Mouse (Mus musculus) monocyte, adult 2 months (primary cell): ENCODE data around the gene Slc3a1.

Experiments used
- DNase-seq, 2 experiments: peaks; one replicate each; pipeline ENCODE4 v3.0.0; 2022; ENCODE audit warnings: low spot score in 2 of 2, low read depth in 1 of 2

Gene Slc3a1

DNA sequence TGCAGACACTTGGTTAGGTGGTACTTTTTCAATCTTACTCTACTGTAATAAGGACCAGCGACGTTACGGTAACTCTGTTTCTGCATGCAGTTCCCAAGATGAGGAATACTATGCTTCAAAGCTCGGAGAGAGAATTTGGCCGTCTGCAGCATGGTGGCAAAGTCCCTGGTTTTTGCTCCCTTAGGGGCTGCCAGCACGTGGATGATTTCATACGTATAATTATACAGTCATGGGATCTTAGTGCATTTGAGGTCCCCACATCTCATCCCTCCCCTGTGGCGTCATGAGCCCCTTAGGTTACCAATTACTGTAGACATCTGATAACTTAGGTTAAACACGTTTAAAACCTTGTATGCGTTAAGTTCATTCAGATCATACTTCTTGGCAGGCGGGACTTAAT lies 60.2 kb downstream of the Slc3a1 start:
- DNase-seq = no peak

DNA sequence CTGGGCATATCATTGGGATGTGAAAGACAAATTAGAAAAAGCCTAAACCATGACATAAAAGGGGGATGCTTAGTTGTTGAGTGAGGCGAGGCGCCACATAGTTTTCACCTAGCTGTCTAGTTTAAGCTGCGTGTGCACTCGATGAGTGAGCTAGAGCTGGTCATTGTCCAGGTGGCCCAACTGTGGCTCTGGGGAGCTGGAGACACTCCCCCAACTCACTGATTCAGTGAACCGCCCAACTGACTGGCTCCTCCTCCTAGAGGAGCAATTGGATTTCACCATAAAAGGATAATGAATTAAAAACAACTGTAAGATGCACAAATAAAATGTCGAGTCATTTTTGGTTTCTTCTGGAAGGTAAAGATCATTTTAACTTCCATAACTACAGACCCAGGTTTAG lies 60.8 kb downstream of the Slc3a1 start:
- no peak for DNase-seq

DNA sequence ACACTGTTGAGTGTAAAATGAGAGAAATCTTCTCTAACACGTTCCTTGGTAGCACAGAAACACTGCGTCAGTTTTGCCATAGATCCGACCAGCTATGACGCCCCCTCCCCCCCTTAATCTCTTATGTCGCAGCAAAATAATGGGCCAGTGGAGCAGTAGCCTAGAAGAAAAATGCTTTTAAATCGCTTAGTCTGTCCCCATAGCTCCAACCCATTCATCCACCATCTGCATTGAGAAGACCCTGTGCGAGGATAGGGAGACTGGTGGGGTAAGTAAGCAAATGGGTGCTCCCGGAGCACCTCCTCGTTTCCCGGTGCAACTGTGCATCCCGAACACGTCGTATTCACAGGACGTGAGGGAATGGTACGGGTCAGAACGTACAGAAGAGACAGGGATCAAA lies 61.4 kb downstream of the Slc3a1 start:
- DNase-seq = no peak

DNA sequence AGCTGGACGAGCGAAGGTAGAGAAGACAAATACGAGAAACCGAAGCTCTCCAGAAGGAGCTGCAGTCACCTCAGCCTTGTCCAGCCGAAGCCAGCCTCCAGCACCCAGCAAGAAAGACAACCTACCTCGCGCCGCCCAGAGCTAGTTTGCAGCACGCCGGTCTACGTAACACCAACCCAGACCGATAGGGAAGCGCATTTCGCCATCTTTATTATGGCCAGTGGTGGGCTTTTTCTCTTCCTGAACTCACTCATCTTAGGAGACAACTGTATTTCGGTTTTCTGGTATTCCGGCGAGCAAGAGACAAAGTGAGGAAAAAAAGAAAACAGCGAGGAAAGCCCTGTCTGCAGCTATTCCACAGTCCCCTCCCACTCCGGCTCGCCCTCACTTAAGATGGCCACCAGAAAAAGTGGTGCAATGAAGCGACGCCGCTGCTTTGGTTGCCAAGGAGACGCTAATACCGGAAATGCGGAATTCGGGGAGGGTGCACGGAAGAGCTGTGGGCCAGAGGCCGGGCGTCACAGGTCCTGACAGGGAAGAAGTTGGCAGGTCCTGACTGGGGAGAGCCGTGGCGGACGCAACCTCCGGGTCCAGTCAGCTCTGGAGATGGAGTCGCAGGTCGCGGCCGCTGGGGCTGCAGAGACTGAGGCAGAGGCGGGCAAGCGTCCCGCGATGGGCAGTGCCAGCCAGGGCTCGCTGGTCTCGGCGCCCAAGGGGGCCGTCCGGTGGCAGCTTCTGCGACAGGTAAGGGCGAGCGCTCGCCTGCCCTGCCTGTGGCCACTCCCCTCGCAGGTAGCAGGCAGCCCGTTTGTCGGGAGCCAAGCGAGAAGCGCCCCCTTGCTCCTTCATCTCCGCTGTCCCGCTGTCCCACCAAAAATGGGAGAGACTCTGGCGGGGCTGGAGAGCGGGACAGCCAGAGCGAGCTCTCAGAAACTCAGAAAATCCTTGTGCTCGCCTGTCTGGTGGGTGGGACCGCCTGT lies 62.2 kb downstream of the Slc3a1 start, which contains the start of the genes Prepl and Camkmt:
Prepl (minus strand) TSS at position 122 of the 980 bp plus-strand sequence.
Camkmt (plus strand) TSS at position 433 of the 980 bp plus-strand sequence.
- peak; percentile 95 for DNase-seq

DNA sequence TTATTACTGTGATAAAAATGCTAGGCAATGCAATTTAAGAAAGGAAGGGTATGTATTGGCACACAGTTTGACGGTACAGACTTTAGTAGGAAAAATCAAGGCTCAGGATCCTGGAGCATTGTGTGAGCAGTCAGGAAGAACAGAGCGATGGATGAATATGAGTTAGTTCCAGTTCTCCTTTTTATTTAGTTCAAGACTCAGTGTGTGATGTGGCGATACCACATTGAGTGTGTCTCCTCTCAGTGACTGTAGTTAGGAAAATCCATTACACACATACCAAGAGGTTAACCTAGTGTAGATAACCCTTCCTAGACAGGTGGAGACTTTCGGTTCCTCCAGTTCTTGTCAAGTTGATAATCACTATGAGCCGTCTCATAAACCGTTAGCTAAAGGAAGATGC lies 63.6 kb downstream of the Slc3a1 start:
- no peak for DNase-seq

DNA sequence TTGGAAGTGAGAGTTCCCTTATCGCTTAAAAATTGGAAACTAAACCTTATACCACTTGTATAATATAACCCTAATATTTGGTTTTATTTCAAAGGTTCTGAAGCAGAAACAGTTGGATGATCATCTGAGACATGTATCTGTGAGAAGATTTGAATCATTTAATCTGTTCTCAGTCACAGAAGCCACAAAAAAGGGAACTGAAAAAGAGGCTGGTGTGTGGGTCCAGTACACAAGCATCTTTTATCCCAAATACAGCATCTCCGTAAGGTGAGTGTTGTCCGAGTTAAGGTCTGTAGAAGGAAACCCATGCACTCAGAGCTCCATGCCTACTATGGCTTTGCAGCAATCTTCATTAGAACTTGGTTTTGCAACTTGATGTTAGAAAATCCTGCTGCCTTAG lies 68.2 kb downstream of the Slc3a1 start:
- no peak for DNase-seq

DNA sequence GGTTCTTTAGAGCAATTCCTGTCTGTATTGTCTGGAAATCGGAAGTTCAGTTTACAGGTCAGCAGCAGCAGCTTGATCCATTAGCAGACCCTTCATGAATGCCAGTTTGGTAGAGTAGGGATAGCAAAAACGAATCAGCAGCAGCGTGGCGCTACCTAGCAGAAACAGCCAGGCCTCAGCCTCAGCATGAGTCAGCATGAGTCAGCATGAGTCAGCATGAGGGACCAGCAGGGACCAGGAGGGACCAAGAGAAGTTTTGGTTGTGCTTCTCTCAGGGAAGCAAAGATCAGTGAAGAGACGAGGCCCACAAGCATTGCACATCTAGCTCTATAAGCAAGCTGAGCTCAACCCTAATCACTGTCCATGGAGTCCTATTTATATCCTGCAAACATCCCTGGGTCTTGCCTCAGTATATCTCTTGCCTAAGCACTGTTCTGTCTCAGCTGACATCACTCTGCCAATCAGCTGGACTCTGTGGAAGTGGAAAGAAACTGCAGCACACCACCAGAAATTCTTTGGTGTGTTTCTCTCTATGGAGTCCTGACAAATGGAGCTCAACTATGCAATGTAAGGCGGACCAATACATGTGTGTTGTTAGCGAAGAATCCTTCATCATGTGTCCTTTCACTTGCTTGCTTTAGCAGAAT lies 70.6 kb downstream of the Slc3a1 start:
- no peak for DNase-seq

DNA sequence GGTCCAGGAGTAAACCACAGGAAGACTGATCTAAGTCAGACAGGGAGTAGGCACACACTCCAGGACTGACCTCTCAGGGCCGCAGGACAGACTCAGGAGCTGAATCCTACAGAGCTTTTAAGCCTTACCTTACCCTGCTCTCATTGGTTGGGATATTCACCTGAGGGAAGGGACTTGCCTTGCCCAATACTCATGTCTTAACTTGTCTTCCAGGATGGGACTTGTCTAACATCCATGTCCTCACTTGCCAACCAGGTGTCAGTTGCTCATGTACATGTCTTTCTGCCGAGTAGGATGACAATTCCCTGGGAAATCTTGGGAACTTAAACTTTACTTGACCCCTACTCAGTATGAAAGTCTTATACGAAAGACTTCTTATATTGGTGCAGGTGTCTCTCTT lies 72.1 kb downstream of the Slc3a1 start:
- DNase-seq = no peak

DNA sequence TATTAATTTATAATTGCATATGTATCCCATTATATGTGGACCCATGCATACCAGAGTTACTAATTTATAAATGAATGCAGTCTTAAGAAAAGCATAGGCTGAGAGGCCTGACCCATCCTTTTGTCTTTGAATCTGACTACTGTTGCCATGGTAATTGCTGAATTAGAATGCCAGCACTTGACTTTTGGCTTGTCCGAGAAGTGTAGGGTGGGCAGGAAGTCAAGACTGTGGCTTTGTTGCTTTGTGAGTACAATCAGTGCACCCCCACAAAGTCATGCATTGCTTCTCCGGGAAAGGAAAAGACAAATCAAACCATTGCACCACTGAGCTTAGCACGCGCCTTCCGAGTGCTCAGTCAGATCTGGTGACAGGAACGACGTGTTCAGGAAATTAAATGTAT lies 73.6 kb downstream of the Slc3a1 start:
- DNase-seq = no peak

DNA sequence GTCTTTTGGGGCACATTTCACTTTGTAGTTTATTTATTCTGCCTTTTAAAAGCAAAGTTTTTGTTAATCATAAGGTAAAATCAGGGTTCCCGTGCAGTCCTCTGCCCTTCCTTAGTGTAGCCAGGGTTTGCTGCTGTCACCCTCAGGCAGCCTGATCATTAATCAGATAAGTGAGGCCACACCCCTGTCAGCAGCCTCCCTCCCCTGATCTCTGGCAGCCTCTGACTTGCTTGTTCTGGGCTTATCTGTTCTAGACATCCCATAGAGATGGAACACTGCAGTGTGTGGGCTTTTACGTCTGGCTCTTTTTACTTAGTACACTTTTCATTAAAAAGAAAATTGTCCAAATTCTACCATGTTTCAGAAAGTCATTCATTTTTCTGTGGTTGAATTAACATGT lies 75.1 kb downstream of the Slc3a1 start:
- no peak for DNase-seq

DNA sequence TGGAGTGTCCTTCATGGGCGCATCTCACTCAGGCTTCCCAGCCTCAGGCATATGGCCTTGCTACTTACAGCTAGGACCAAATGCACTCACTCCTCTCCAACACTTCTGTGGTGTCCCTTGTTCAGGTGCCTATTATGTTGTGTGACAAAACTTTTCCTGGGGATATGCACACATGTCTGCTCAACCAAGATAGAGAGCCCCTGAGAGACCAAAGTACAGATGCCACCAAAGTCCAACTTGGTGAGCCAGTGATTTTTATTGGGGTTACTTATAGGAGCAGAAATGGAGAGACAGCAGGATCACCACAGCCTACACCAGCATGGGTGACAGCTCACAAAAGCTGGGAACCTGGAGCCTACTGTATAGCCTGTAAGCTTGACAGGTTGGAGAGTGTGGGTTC lies 82.5 kb downstream of the Slc3a1 start:
- DNase-seq = no peak

DNA sequence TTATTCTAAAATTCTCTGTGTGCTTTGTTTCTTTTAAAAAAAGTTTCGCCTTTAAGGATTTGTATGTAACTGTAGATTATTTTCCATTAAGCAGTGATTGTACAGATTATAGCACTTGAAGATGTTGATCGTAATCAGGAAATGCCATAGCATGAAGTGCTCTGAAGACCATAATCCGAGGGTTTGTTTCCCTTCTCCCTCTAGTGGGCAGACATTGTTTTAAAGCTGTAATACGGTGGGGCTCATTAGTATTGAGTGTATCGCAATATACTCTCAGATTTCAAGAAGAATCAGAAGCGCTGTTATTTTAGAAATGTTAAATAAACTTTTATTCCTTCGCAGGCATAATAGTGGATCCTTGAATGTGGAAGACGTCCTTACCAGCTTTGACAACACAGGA lies 85.3 kb downstream of the Slc3a1 start:
- no peak for DNase-seq
